Mouse (Mus musculus) c-Kit-positive CD71-positive TER-119-negative erythroid progenitor cells, embryonic 14.5 days (primary cell): ENCODE measurements around the gene Olfr506.
"Not testable (repeated sequence)": the region's sequence is repeated elsewhere in the genome, so short reads cannot be mapped to it uniquely, and the experiment has no call there.

Experiments
- DNase-seq: peaks from one replicate; pipeline ENCODE4 v3.0.0-alpha.2; 2013; ENCODE audit warnings: low read depth

The Olfr506 gene

DNA sequence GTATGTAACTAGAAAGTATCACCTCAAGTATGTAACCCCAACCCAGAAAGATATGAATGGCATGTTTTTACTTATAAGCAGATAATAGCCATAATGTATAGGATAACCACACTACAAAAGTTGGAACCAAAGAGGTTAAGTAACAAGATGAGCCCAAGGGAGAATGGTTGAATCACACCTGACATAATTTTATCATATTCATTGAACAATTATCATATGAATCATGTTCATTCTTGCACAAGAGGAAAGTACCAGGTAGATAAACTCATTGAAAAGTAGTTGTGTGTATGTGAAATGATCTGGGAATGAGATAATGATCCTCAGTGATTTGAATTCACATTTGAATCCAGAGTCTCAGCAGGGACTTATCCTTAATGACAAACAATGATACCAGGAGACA, at the start of gene Olfr506:
Olfr506 (plus strand) TSS at position 301 of the 400 bp plus-strand sequence.
- DNase-seq: no peak

DNA sequence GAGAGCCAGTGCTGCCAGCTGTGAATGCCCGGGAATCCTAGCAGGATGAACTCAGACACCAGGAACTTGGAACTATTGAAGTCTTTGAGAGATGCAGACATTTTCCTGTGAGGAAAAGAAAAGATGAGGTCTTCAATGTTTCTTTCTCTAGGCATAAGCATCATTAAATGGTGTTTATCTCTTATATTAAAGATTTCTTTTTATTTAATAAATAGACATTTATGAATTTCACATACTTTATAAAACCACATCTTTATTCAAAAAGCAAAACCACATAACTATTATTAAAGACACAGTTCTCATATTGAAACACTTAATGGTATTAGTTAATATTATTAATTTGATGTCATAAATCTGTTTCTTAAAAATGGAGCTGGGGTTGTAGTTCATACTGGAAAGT, 44.9 kb upstream of the Olfr506 start, which contains the start of gene Olfr504:
Olfr504 (minus strand) TSS at position 101 of the 400 bp plus-strand sequence.
- DNase-seq: no peak

DNA sequence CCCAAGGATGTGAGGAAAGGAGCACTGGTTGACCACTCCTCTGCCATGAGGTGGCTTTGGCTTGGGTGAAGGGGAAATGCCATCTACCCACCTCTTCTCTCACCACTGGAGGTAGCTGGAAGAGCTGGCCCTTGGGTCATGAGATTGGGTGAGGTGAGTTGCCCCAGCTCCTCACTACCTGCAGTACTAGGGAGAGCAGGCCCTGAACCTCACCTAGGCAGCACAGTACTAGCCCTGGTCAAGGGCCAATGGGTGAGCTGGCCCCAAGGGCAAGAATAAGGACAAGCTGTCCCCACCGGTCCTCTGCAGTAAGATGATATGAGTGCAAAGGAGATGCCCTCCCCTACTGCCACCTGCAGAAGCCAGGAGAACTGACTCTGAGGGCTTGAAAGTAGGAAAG, 20.8 kb upstream of the Olfr506 start:
- no peak for DNase-seq

DNA sequence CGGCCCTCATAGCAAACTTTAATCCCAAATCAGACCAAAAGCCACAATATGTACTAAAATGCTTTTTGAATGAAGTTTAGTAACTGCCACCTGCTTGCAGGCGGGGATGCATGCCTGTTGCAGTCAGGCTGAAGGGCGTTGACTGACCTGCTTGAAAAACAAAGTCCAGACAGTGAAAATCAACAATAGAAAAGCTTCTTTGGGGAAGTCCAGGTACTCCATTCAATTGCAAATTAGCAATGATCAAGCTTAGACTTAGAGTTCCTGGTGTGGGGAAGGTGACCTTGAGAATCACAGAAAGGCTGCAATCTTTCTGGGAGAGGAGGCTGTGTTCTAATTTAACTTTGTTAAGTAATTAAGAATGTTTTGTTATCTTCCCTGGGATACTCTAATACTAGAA, 8.7 kb upstream of the Olfr506 start:
- not testable (repeated sequence) for DNase-seq

DNA sequence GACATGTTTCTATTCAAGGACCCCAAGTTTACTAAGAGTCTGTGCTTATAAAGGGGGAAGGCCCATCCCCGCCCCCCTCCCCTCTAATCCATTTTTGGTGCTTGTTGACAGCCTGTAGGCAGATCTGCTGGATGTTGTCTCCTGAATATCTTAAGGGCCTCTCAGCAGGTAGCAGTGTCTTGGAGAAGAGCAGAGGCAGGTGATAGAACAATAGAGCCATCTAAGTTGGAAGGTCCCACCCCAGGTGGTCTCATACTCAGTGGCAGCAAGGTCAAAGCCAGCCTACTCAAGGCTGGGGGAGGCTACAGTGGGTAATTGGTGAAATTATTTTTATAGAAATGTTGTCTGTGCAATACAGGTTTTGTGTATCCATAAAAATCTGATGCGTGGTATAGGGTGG, 3.5 kb downstream of the Olfr506 start:
- no peak for DNase-seq

DNA sequence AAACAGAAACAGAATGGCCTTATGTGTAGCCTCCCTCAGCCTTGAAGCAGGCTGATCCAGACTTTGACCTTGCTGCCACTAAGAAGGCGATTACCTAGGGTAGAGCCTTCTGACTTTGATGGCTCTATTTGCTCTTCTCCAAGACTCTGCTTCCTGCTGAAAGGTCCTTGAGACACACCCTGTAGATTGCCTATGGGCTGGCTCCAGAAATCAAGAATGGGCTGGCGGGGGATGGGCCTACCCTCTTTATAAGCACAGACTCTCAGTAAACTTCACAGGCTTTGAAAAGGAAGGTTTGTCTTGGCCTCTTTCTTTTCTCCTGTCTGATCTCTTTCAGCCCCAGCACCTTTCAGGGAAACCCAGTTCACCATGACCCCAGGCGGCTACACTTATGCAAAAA, 6.2 kb downstream of the Olfr506 start:
- not testable (repeated sequence) for DNase-seq

DNA sequence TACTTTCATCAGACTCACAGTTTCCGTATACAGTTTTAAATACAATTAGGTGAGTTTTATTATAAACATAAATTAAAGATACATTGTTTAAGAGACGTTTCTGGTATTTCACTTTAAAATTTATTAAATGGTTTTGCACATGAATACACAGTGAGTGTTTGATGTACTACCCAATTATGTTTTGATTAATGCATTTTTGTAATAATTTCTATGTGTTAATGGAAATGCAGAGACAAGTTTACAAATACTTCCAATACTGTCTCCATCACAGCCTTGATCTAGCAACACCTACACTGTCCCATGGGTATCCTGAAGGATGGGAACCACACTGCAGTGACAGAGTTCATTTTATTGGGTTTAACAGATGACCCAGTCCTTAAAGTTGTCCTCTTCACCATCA, 10.9 kb downstream of the Olfr506 start, which contains the start of gene Olfr507:
Olfr507 (plus strand) TSS at position 301 of the 400 bp plus-strand sequence.
- DNase-seq: no peak

DNA sequence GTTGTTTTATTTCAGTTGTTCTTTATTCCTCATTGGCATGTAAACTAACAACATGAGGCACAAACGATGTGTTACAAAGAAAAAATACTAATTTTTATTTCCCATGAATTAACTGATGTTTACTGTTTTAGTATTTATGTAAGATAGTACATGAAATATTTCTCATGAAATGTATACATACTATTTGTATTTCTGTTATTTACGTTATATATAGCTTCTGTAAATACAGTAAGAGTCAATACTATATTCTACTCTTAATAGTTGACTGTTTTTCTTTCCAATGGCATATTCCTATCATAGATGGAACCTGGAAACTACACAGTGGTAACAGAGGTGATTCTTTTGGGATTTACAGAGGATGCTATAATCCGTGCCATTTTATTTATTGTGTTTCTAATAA, 19.1 kb downstream of the Olfr506 start, which contains the start of gene Olfr508:
Olfr508 (plus strand) TSS at position 301 of the 400 bp plus-strand sequence.
- DNase-seq: no peak

DNA sequence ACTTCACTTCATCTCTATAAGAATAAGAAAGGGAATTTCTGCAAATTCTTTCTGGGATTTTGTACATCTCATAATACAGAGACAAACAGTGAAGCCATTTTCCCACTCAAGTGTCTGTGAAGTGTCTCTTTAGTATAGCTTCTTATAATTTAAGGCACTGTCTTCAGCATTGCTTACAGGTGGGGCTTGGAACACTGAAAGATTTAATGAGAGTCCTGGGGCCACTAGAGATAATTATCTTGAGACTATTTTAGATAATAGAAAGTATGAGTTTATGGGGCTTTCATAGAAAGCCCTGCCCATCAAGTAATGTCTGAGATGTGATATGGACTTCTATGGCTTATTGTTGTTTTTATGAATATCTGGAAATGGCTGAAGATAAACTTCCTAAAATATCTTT, 41.2 kb downstream of the Olfr506 start, which contains the start of gene Olfr509:
Olfr509 (minus strand) TSS at position 101 of the 400 bp plus-strand sequence.
- no peak for DNase-seq

DNA sequence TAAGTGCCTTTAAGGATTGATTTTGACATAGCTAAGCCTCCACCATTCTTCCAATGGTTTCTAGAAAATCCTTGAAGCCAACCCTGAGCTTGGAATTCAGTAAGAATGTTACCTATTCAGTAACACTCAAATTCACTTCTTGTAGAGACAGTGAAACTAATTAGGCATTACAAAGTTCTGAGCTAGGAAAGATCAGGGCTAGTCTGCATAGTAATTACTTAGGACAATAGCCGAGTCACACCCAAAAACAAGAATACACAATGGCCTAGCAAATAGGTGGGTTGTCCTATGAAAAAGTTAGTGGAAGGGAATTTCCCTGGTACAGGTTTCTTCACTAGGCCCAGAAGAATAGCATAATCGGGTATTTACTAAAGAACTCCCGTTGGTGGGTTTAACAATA, 51.8 kb downstream of the Olfr506 start:
- DNase-seq: no peak
